Mouse (Mus musculus) intestine, embryonic 14.5 days (tissue): ENCODE data around the gene Mast3. TPM values are rescaled to one million over a fixed set of nuclear protein-coding genes. Genes with fewer than 3 reads are reported as not detected.

Experiments
- ATAC-seq: fragments of 200-750 bp; cut with Nextera tagmentation; replicated peaks from 2 replicates; pipeline ENCODE4 v1.8.0; 2017; ENCODE audit warnings: low read depth, moderate number of reproducible peaks, moderate TSS enrichment, moderate library complexity; ENCODE audit not compliant: low FRiP score, low TSS enrichment
- DNase-seq: peaks from one replicate; pipeline ENCODE4 v3.0.0-alpha.2; 2018; ENCODE audit warnings: low spot score
- H3K27ac ChIP-seq: fragments of 300-500 bp; sonication (generic); 2 replicates; pipeline ENCODE4 v1.5.1; 2014; ENCODE audit warnings: low read depth, mild to moderate bottlenecking, control low read depth
- H3K27me3 ChIP-seq: fragments of 300-500 bp; sonication (generic); replicated peaks from 2 replicates; pipeline ENCODE4 v1.6.1; 2014; ENCODE audit warnings: low read length, control low read depth; ENCODE audit not compliant: control insufficient read depth, insufficient read depth
- H3K36me3 ChIP-seq: fragments of 300-500 bp; sonication (generic); 2 replicates; pipeline ENCODE4 v1.6.1; 2014; ENCODE audit warnings: low read length, control low read depth; ENCODE audit not compliant: control insufficient read depth, insufficient read depth
- H3K4me1 ChIP-seq: fragments of 300-500 bp; sonication (generic); replicated peaks from 2 replicates; pipeline ENCODE4 v1.6.1; 2014; ENCODE audit warnings: low read length, control low read depth, mixed read lengths; ENCODE audit not compliant: control insufficient read depth, insufficient read depth
- H3K4me2 ChIP-seq: fragments of 300-500 bp; sonication (generic); 2 replicates; pipeline ENCODE4 v1.6.1; 2014; ENCODE audit warnings: low read length
- H3K4me3 ChIP-seq: fragments of 300-500 bp; sonication (generic); 2 replicates; pipeline ENCODE4 v1.5.1; 2014; ENCODE audit warnings: low read depth, low read length, control low read depth, mixed read lengths
- H3K9ac ChIP-seq: fragments of 300-500 bp; sonication (generic); 2 replicates; pipeline ENCODE4 v1.6.1; 2014; ENCODE audit warnings: mild to moderate bottlenecking, low read length
- H3K9me3 ChIP-seq: fragments of 300-500 bp; sonication (generic); 2 replicates; pipeline ENCODE4 v1.6.1; 2016; ENCODE audit warnings: low read length, control low read depth; ENCODE audit not compliant: control insufficient read depth
- WGBS: fragments of 180-500 bp; shearing (Covaris S2); extraction: QIAGEN DNeasy Blood & Tissue Kit; methylation state at CpG from one replicate; pipeline ENCODE4 v1.1.7; 2014; 5-methylcytosine and 5-hydroxymethylcytosine counted together
- polyA plus RNA-seq: library from polyadenylated mRNA; unstranded; fragments of >200 nt; fragmentation: Nextera tagmentation; extraction: Ambion mirVana; gene quantifications from 2 replicates; pipeline ENCODE4 v1.2.1, GENCODE M21; 2014

Mast3 gene
- polyA plus RNA-seq, 1 experiment from 2014 or later, result 16.7 TPM

DNA sequence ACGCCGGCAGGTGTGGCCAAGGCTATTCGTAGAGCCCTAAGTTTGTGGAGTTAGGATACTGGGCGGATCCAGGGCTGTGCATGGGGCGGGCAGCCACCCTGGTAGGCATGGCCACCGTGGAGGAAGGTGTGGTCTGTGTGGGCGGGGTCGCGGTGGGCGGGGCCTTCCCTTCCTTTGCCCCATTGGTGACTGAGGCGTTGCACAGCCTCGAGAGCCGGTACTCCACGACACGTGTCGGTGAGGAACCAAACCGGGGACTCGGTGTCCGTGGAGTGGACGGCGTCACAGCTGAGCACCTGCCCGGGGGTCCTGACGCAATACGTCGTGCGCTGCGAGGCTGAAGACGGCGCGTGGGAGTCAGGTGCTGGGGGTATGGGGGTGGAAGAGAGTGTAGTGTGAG lies 11.8 kb upstream of the Mast3 start:
- 10% methylated on average over 30 of the region's 30 CpGs for WGBS
- ATAC-seq (peak; percentile 29; the same call in 1 of the 2 replicates), DNase-seq (peak; percentile 66)
- 0 out of 2 replicates have a peak, but pooled peaks cover 4% of the 10 kb centered on the region for H3K4me1 ChIP-seq
- H3K36me3 ChIP-seq, result no peaks in the 10 kb centered on the region
- no peak overlapping the region for H3K9ac ChIP-seq
- H3K27me3 ChIP-seq, result peaks cover 32% of the 10 kb centered on the region
- H3K27ac ChIP-seq, result no peak overlapping the region
- no peaks in the 10 kb centered on the region for H3K9me3 ChIP-seq
- peak overlapping the region; percentile 36 for H3K4me2 ChIP-seq
- no peak overlapping the region for H3K4me3 ChIP-seq

DNA sequence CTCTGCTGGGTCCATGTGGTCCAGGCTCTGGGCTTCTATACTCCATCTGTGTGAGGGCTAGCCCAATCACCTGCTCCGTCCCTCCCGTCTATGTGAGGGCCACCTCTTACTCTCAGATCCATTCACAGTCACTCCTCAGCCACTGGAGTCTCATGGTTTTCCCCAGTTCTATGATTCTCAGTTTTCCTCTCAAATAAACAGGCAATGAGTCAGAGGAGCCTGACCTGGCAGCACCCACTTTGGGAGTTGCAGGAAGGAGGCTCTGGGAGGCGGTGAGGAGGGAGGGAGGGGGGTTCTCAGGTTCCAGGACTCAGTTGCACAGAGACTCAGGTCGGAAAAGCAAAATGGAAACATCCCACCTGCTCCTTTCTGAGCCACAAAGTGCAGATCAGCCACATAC lies 8.0 kb upstream of the Mast3 start:
- H3K4me3 ChIP-seq, result no peak overlapping the region
- H3K4me2 ChIP-seq, result no peak overlapping the region
- no peaks in the 10 kb centered on the region for H3K9me3 ChIP-seq
- no peaks in the 10 kb centered on the region for H3K36me3 ChIP-seq
- 43% methylated on average over 4 of the region's 4 CpGs for WGBS
- DNase-seq (no peak), ATAC-seq (no peak)
- no peak overlapping the region for H3K27ac ChIP-seq
- no peaks in the 10 kb centered on the region for H3K4me1 ChIP-seq
- H3K27me3 ChIP-seq, result peaks cover 26% of the 10 kb centered on the region
- no peak overlapping the region for H3K9ac ChIP-seq

DNA sequence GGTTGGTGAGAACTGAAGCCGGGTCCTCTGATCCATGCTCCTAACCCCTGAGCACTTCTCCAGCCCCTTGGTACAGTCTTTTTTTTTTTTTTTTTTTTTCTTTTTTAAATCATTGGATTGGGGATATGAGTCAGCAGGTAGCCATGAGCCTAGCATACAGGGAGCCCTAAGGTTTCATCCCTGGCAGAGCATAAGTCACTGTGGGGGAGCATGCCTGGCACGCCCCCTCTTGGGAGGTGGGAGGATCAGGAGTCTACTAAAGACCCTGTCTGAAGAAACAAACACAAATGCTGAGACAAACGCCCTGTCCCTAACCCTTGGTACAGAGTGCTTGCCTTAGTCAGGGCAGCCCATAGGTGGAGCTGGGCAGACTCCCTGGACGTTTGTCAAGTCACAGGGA lies 7.2 kb upstream of the Mast3 start:
- Histone ChIP-seq H3K27ac (no peak overlapping the region), H3K9ac (no peak overlapping the region), H3K4me3 (no peak overlapping the region), H3K36me3 (no peaks in the 10 kb centered on the region), H3K27me3 (peaks cover 20% of the 10 kb centered on the region), H3K4me1 (no peaks in the 10 kb centered on the region), H3K4me2 (no peak overlapping the region), H3K9me3 (no peaks in the 10 kb centered on the region)
- ATAC-seq (no peak), DNase-seq (no peak)
- WGBS, result 45% methylated on average over 4 of the region's 4 CpGs

DNA sequence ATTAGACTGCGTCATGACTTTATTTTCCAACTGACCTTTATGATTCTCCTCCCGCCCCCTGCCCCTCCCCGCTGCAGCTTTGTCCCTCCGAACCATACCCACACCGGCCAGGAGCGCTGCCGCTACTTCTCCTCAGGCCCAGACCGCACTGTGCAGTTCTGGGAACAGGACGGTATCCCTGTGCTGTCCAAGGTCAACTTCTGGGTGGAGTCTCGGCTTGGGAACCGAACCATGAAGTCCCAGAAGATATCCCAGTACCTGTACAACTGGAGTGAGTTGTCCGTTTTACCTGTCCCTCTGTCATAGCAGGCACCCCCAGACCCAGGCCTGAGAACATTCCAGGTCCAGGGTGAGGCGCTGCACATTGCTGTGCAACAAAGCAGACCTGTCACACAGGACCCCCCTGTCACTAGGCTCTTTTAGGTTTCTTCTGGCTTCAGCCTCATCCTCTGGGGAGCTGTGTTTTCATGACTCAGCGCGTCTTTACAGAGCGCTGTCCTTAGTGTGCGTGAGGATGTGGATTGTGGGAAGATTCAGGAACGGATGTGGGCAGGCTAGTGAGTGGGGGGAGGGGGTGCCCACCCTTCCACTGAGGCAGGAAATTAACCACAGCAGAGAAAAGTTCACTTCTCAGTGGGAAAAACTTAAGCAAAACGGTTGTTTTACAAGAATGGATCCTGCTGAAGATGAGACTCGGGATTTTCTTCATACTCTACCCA lies 6.3 kb upstream of the Mast3 start:
- Histone ChIP-seq H3K4me3 (no peak overlapping the region), H3K4me2 (no peak overlapping the region), H3K9ac (no peak overlapping the region), H3K27me3 (peaks cover 12% of the 10 kb centered on the region), H3K9me3 (no peaks in the 10 kb centered on the region), H3K27ac (no peak overlapping the region), H3K4me1 (no peaks in the 10 kb centered on the region), H3K36me3 (no peaks in the 10 kb centered on the region)
- DNase-seq (no peak), ATAC-seq (no peak)
- 72% methylated on average over 20 of the region's 20 CpGs for WGBS

DNA sequence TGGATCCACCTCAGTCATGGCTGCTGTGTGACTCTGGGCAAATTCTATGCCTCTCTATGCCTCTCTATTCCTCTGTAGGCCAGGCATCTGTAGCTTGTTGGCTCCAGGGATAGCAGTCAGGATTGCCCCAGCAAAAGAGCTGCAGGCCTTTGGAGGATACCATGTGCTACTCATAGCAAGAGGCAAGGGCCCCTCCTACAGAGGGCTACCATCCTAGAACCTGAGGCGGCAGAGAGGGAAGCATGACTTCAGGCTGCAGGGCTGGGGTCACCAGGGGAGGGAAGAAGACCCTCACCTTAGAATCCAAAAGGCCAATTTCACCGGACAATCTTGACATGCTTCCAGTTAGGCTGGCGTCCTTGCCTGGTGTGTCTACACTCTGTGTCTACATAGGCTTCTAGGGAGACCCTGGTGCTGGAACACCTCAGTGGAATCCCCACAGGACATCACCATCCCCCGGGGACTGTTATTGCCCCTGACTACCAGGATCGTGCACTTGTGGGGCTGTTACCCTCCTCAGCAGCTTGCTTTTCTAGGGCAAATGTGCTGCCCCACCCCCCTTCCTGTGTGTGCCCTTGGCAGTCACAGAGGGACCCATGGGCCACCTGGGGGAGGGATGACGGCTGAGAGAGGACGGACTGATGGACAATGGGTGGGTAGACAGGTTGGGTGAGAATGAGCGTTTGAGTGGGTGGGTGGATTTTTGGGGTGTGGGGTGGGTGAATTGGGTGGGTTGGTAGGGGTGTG lies 4.3 kb upstream of the Mast3 start:
- no peak overlapping the region for H3K9ac ChIP-seq
- ATAC-seq (no peak), DNase-seq (no peak)
- H3K27ac ChIP-seq, result no peak overlapping the region
- H3K4me2 ChIP-seq, result no peak overlapping the region
- WGBS, result 77% methylated on average over 8 of the region's 8 CpGs
- H3K27me3 ChIP-seq, result peaks cover 3% of the 10 kb centered on the region
- H3K9me3 ChIP-seq, result no peaks in the 10 kb centered on the region
- no peaks in the 10 kb centered on the region for H3K36me3 ChIP-seq
- H3K4me1 ChIP-seq, result peaks cover 3% of the 10 kb centered on the region; the same call in 1 of the 2 replicates
- H3K4me3 ChIP-seq, result no peak overlapping the region

DNA sequence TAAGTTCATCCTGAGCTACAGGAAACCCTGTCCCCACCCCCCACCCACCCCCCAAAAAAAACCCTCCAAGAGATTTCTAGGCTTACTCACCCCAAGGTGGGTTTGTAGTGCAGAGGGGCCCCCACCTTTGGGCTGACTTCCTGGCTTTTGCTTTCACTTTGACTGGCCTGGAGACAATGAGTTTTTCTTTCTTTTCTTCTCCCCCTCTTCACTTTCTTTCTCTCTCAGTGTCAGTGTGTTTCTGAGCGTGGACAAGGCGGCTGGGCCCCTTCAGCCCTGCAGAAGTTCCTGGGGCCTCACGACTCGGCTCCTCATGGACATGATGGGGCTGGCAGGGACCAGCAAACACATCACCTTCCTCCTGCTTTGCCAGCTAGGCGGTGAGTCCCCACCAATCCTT lies 3.4 kb upstream of the Mast3 start, which contains the start of gene Il12rb1:
Gene Il12rb1 (plus strand): TSS at position 211 of the 400 bp plus-strand sequence.
- Histone ChIP-seq H3K36me3 (no peaks in the 10 kb centered on the region), H3K9me3 (no peaks in the 10 kb centered on the region), H3K9ac (no peak within 1 kb of the TSS), H3K4me1 (peaks cover 8% of the 10 kb centered on the region; the same call in 1 of the 2 replicates), H3K27me3 (peaks cover 9% of the 10 kb centered on the region), H3K4me2 (no peak within 1 kb of the TSS), H3K4me3 (no peak within 1 kb of the TSS), H3K27ac (no peak within 1 kb of the TSS)
- ATAC-seq (no peak), DNase-seq (no peak)
- WGBS, result 66% methylated on average over 5 of the region's 5 CpGs

DNA sequence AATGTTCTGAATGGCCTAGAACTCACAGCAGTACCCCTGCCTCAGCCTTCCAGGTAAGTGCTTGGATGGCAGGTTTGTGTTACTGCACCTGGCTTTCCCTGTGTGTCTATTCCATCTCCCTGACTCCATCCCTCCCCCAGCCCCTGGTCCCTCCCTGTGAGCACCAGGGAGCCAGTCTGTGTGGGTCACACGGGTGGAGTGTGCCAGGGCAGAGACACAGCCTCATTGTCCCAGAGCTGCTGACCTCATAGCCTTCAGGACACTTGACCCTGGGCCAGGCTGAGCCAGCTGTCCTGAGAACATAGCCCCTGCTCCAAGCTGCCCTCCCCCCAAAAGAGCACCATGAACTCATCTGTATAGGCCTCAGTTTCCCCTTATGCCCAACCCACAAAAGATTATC lies 2.5 kb upstream of the Mast3 start:
- H3K27me3 ChIP-seq, result peaks cover 16% of the 10 kb centered on the region
- no peak for ATAC-seq
- H3K4me1 ChIP-seq, result peaks cover 8% of the 10 kb centered on the region; the same call in 1 of the 2 replicates
- WGBS, result 54% methylated on average over 1 of the region's 1 CpGs
- H3K4me2 ChIP-seq, result no peak overlapping the region
- H3K9me3 ChIP-seq, result no peaks in the 10 kb centered on the region
- H3K27ac ChIP-seq, result no peak overlapping the region
- no peak for DNase-seq
- H3K36me3 ChIP-seq, result no peaks in the 10 kb centered on the region
- H3K9ac ChIP-seq, result no peak overlapping the region
- no peak overlapping the region for H3K4me3 ChIP-seq

DNA sequence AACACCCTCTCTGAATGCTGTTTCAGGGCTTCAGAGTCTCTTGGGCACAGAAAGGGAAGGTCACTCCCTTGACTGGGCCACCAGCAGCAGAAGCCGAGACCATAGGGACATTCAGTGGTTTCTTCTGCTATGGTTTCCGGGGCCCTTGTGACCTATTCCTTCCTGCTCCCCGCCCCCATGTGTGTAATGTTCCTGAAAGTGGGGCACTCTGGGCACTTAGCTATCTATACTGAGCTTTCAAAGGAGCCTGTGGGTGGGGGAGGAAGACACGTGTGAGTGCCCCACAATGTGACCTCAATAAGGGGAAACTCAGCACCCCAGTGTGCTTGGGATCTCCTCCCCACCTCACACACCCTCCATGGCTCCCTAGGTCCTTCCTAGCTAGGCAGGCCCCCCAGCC lies 1.7 kb upstream of the Mast3 start:
- Histone ChIP-seq H3K36me3 (no peaks in the 10 kb centered on the region), H3K4me1 (peaks cover 8% of the 10 kb centered on the region; the same call in 1 of the 2 replicates), H3K4me2 (no peak overlapping the region), H3K9me3 (no peaks in the 10 kb centered on the region), H3K27me3 (peaks cover 18% of the 10 kb centered on the region), H3K9ac (no peak overlapping the region), H3K4me3 (no peak overlapping the region), H3K27ac (no peak overlapping the region)
- 74% methylated on average over 4 of the region's 4 CpGs for WGBS
- no peak for DNase-seq
- ATAC-seq, result no peak
